Mouse (Mus musculus) megakaryocyte, adult 5-6 weeks (primary cell): Measurements from ENCODE around the gene Mss51. TPM values are rescaled to one million over a fixed set of nuclear protein-coding genes. Genes with fewer than 3 reads are reported as not detected.
A peak's percentile ranks its signal among the peaks of the same experiment; 100 is the strongest.

Experiments
- ATAC-seq: 2 replicates; pipeline ENCODE4 v1.8.0; 2016; ENCODE audit warnings: mild to moderate bottlenecking, inconsistent platforms; ENCODE audit not compliant: poor library complexity, severe bottlenecking
- total RNA-seq, 2 experiments: library from RNA; stranded (forward) in 1 of 2; stranded (reverse) in 1 of 2; fragments of 153-499, 151-499 nt in 1 of 2; fragments of 221-1000, 200-1000 nt in 1 of 2; gene quantifications; 2 replicates each; pipeline versions ENCODE4 v1.2.3 to v1.2.4; 2015 to 2017

The Mss51 gene
- total RNA-seq (2015) (1.2 and 3.2 TPM in 2 replicates), total RNA-seq (2017) (0.51 and 0.85 TPM in 2 replicates)

DNA sequence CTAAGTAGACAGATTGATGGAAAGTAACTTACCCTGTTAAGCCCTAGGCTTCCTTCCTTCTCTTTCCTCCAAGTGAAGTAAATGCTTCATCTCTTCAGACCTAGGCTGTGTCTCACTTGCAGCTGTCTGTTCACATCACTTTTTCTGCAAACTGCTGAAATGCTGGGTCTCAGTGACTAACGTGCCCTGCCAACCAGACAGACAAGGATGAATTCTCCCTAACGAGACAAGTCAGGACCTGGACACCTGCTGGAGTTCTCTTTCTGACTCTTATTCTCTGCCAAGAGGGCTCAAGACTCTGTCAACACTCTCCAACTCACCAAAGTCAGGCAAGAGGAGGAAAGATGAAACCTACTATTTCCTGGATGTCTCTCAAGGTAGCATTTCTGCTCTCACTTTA is at the start of gene Mss51:
Mss51 (minus strand) TSS at position 299 of the 400 bp plus-strand sequence.
- ATAC-seq, result no peak

DNA sequence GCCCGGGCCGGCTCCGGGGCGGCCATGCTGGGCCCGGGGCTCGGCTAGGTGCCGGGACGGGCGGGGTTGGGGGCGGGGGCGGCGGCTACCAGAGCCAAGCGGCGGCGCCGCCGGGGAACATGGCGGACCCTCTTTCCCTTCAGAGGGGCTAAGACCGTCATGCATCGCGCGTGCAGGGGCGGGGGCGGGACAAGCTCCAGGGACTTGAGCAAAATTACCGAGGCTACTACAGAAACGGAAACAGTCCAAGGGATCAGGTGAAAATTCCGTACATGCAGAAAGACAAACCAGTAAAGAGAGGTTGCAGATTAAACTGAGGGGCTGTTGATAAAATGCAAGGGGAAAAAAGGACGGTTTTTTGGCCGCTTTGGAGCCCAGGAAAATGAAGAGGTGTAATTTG is 49.7 kb upstream of the Mss51 start, which contains the start of gene Ppp3cb:
Ppp3cb (minus strand) TSS at position 159 of the 400 bp plus-strand sequence.
- ATAC-seq, result peak; percentile 89

- ATAC-seq, result peak; percentile 93
Observed at GRCm38 (mm10) chr14:20545529-20546331, 49.0 kb upstream of the Mss51 start.

- no peak for ATAC-seq
Observed at GRCm38 (mm10) chr14:20544467-20545411, 48.0 kb upstream of the Mss51 start.

DNA sequence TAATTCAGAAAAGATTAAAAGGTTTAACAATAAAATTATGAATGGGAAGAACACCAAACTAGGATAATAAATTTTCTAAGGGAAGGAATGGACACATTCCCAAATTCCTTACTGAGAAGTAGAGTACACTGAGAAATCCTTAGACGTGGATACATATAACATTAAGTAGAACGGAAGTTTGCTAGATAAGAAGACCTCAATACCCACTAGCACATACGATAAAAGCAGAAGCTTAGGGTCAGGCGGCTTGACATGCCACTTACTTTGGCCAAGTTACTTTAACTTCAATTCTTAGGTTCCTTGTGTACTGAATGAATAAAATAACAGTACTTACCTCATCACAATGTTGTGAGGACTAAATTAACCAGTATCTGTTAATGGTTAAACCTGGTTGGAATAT is 32.9 kb upstream of the Mss51 start:
- no peak for ATAC-seq

DNA sequence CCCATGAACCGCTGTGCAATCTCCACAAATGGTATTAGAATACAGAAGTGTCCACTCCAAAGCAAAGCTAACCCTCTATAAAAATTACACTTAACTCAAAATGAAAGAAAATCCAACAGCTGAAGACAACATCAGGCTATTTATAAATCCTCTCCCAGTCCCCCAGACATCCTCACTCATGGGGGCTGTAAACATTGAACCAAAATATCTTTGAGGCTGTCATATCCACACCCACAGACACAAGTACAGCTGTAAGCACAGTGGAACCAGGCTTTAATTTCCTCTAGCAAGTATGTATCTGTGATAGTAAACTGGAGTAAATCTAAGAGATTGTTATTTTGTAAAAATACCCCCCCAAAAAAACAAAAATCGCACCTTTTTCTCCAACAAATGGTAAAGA is 23.5 kb upstream of the Mss51 start:
- ATAC-seq, result no peak

DNA sequence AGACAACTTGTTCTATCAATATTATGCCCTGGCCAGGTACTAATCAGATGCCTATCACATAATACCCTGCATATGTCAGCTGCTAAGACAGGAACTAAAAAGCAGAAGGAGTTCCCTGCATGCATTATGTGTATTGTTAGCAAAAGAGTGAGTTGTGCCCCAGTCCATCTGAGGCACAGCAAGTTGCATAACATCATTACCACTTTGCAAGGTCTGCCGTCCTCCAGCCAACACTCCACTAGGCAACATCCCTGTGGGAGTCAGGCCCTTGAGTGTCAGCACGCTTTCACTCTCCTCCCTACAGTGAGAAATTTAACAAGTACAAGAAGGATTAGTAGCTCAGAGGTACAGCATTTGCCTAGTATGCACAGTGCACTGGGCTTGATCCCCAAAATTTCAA is 11.7 kb upstream of the Mss51 start:
- ATAC-seq, result peak; percentile 70

DNA sequence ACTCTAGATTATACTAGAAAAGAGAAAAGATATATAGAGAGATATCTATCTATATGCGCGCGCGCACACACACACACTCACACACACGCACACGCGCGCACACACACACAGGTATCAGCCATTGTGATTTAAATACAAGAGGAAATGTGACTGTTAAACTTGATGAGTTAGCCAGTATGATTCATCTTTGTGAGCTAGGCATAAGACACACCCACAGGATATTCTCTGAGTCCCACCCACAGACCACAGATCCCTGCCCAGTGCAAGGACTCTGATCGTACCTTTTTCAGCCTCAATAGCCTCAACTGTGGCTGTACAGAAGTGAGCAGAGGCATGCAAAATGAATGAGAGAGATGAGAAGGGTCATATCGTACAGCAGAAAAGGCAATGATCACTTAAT is 6.3 kb upstream of the Mss51 start:
- peak; percentile 62 for ATAC-seq

- ATAC-seq, result no peak
Observed at GRCm38 (mm10) chr14:20499982-20500381, 3.3 kb upstream of the Mss51 start.

- ATAC-seq, result no peak
Observed at GRCm38 (mm10) chr14:20486031-20486430, 10.7 kb downstream of the Mss51 start.

GRCm38 (mm10) chr14:20482051-20482751 is 14.5 kb downstream of the Mss51 start:
- no peak for ATAC-seq

GRCm38 (mm10) chr14:20481211-20481610 is 15.5 kb downstream of the Mss51 start:
- ATAC-seq, result no peak

- ATAC-seq, result no peak
Observed at GRCm38 (mm10) chr14:20480195-20480579, 16.5 kb downstream of the Mss51 start.

- ATAC-seq, result peak; percentile 80
Observed at GRCm38 (mm10) chr14:20479291-20480194, 17.2 kb downstream of the Mss51 start, which contains the start of gene Anxa7. Gene Anxa7, minus strand, starts transcription at chr14:20480133.

- peak; percentile 71 for ATAC-seq
Observed at GRCm38 (mm10) chr14:20478801-20479200, 17.9 kb downstream of the Mss51 start.

GRCm38 (mm10) chr14:20478385-20478784 is 18.3 kb downstream of the Mss51 start:
- no peak for ATAC-seq

- ATAC-seq, result no peak
Observed at GRCm38 (mm10) chr14:20477261-20478025, 19.3 kb downstream of the Mss51 start.

DNA sequence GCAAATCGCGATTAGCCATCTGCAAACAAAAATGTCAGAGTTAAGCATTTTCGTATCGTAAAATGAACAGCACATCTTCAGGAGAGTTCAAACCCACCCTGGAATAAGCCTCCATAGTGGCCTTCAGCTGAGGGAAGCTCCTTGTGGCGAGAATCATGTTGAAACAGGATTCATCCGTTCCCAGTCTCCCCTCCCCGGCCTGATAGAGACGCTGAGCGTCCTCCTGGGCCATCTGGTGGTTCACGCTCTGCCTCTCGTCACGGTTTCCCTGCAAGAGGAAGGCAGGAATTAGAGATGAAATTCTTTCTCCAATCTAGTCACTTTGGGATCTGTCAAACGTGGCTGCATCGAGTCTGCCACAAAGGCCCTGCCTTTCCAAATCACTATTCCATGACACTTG is 36.5 kb downstream of the Mss51 start:
- ATAC-seq, result no peak

DNA sequence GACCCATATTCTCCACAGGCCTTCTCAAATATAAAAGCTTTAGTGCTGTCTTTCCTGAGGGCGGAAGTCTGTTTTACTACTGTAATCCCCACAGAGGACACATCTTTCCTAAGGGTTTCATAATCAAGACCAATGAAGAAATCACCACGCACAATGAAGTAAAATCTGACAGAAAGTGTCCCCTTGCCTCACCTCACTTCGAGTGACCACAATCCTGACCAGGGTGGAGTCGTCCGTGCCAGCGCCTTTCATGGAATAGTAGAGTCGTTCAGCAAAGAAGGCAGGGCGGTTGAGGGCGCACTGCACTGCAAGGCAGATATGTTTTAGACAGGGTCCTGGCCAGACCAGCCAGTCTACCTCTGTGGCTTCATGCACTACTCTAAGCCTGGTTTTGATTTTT is 38.3 kb downstream of the Mss51 start:
- peak; percentile 74 for ATAC-seq
